Mouse (Mus musculus) liver, embryonic 14.5 days (tissue): ENCODE data around the gene Men1.

Experiments
- CTCF ChIP-seq: IDR thresholded peaks from 2 replicates; pipeline ENCODE4 v1.5.1; 2016; ENCODE audit warnings: antibody characterized with exemption, low read depth, control low read depth
- EP300 ChIP-seq: IDR thresholded peaks from 2 replicates; pipeline ENCODE4 v1.6.1; 2016; ENCODE audit warnings: antibody characterized with exemption, low read depth

GRCm38 (mm10) chr19:6331719-6332516 lies 2.9 kb upstream of the Men1 start:
- TF ChIP-seq EP300 (no peak), CTCF (peak; percentile 93)
